Mouse (Mus musculus) spleen, adult 12 weeks (tissue): ENCODE results near the gene D930048N14Rik.
"Not testable (repeated sequence)": the region's sequence is repeated elsewhere in the genome, so short reads cannot be mapped to it uniquely, and the experiment has no call there.

ENCODE experiments used
- DNase-seq: peaks from one replicate; pipeline ENCODE4 v3.0.0; 2022; ENCODE audit warnings: low spot score

The D930048N14Rik gene

GRCm38 (mm10) chr11:51650691-51651515 lies at the start of gene D930048N14Rik, which contains the start of gene N4bp3:
TSS of gene D930048N14Rik (plus strand) at chr11:51650954.
TSS of gene N4bp3 (minus strand) at chr11:51650842.
- no peak for DNase-seq

DNA sequence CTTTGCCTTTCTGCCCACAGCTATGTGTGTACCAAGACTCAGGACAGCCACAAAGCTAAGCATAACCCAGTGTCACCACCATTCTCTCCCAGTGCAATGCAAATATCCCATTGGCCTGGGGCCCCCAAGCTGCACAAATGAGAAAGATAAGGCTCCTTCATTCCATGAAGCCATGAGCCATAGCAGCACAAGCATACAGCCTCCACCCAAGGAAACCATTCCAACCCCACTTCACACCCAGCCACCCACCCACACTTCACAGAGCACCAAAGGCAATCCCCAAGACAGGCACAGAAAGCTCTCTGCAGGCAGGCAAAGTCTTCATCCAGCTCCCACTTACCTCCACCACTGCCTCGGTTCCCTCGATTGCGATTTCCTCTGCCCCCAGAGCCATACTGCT lies 48.5 kb upstream of the D930048N14Rik start:
- no peak for DNase-seq

GRCm38 (mm10) chr11:51605602-51606446 lies 44.9 kb upstream of the D930048N14Rik start:
- DNase-seq = peak; percentile 81

DNA sequence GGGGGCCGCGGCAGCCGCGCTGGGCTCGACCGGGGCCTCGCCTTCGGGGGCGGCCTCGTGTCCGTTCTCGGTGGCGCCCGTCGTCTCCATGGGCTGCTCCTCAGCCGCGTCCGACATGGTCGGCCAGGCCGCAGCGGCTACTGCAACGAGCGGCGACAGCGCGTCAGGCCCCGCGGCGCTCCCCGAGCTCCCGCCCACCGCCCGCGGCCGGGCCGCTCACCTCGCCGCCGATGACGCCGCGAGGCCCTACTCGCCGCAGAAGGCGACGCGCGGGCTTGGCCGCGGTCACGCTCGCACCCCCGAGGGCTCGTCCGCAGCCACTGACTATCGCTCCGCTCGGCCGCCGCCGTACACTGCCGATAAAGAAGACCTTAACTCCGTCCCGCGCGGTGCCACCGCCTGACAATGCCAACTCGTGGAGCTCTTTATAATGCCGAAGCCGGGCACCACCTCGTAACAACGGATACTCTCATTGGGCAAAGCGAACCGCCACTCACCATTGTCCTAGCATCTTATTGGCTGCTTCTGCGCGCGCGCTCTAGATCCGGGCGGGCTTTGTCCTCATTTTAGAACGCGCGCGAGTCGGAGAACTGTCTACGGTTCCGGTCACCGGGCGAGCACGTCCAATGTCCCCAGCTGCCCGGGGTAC lies 44.2 kb upstream of the D930048N14Rik start, which contains the start of gene Hnrnpab:
Hnrnpab (minus strand) TSS at position 401 of the 649 bp plus-strand sequence.
- DNase-seq = peak; percentile 93

DNA sequence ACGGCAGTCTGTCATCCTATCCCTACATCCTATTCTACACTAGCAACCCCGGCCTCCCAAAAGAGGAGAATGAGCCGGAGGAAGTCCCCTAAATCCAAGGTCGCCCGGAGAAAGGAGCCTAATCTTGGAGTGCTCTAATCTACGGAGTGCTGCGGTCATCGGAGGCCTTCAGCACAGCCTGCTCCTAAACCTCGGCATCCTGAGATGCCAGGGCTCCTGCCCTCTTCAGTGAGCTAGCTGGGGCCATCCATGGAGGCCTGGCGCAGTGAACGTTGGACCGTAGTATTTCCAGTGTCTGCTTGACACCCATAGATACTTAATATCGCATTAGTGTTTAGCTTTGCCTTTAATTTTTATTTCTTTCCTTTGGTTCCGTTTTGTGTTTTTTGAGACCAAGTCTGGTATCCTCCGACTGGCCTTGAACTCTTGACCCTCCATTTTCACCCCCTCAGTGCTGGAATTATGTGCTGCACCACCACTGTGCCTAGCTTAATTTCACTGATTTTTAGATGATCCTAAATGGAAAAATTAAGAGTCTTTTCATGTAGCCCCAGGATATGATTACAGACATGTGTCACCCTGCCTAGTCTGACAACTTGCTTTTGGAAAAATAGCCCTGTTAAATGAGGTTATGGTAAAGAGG lies 43.5 kb upstream of the D930048N14Rik start:
- DNase-seq = no peak

GRCm38 (mm10) chr11:51609266-51609909 lies 41.4 kb upstream of the D930048N14Rik start:
- DNase-seq = no peak

DNA sequence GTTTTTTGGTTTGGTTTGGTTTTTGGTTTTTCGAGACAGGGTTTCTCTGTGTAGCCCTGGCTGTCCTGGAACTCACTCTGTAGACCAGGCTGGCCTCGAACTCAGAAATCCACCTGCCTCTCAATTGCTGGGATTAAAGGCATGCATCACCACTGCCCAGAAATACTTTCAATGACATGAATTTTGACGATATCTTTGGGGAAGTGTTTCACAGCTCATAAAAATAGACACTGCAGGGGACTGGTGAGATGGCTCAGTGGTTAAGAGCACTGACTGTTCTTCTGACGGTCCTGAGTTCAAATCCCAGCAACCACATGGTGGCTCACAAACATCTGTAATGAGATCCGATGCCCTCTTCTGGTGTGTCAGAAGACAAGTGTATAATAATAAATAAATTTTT lies 40.8 kb upstream of the D930048N14Rik start:
- not testable (repeated sequence) for DNase-seq

GRCm38 (mm10) chr11:51614256-51614655 lies 36.5 kb upstream of the D930048N14Rik start:
- no peak for DNase-seq

- DNase-seq = no peak
Measured at GRCm38 (mm10) chr11:51615129-51615528, 35.6 kb upstream of the D930048N14Rik start.

DNA sequence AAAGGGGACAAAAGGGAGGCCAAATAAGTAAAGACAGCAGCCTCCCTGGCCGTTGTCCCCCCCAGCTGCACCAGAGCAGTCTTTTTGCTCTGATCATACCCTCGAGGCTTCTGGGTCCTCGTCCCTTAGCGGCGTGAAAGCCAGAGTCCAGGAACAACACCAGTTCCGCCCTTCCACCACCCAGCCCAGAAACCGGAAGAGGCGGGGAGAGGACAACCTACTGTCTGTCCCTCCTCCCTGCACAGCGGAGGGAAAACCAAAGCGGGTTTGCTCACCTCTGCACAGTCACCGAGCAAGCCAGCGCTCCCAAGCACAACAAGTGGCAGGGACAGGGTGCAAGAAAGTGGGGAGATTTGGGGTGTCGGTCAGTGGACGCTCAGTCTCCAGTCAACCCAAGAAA lies 35.2 kb upstream of the D930048N14Rik start:
- DNase-seq = peak; percentile 69

DNA sequence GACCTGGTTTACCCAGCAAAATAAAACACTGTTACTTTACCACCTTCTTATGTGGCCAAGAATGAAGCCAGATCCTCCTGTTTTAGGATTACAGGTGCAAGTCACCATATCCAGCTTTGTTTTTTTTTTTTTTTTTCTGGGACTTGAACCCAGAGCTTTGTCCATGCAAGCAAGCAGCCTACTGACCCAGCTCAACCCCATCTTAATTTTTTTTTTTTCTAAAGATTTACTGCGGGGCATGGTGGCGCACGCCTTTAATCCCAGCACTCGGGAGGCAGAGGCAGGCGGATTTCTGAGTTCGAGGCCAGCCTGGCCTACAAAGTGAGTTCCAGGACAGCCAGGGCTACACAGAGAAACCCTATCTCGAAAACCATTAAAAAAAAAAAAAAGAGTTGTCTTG lies 34.6 kb upstream of the D930048N14Rik start:
- DNase-seq = not testable (repeated sequence)

DNA sequence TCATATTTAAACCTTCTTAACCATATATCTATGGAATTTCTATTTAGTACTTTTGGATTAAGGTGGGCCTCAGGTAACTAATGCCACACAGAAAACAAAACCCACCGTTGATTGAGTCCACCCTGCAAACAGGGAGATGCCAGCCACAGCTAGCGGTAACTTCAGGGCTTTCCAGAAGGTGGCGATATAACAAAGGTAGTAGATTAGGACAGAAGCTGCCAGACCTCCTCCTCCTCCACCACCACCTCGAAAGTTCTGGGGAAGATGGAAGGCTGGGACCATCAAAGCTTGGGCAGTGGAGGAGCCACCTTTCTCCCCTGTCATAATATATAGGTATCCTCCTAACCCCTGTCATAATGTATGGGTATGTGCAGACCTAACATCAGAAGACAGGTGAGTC lies 33.1 kb upstream of the D930048N14Rik start:
- peak; percentile 59 for DNase-seq

- DNase-seq = no peak
Measured at GRCm38 (mm10) chr11:51618894-51619408, 31.8 kb upstream of the D930048N14Rik start.

DNA sequence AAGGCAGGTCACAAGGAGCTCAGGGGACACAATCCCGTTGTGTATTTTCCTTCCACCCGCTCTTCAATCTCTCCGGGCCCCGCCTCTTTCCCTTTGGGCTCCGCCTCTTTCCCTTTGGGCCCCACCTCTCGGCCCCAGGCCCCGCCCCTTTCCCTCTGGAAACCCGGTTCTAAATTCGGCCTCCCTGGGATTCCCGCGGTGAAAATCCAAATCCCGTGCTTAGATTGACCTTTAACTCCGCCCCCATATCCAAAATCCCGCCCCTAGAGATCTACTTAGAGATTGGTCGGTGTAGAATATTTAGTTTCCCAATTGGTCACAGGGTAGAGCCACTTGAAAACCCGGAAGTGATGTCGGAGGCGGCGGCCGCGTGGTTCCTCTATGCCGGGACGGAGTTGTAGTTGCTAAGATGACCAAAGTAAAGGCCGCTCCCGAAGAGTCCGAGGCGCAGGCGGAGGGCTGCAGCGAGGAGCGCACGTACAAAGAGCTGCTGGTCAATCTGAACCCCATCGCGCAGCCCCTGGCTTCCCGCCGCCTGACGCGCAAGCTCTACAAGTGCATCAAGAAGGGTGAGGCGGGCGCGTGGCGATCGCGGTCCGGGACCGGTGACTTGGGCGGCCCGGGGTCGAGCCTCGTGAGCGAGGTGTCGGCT lies 31.2 kb upstream of the D930048N14Rik start, which contains the start of gene Nhp2:
Nhp2 (plus strand) TSS at position 327 of the 652 bp plus-strand sequence.
- DNase-seq = peak; percentile 84

- DNase-seq = no peak
Measured at GRCm38 (mm10) chr11:51620084-51620483, 30.7 kb upstream of the D930048N14Rik start.

- no peak for DNase-seq
Measured at GRCm38 (mm10) chr11:51621776-51622175, 29.0 kb upstream of the D930048N14Rik start.

GRCm38 (mm10) chr11:51622971-51623491 lies 27.7 kb upstream of the D930048N14Rik start:
- no peak for DNase-seq

DNA sequence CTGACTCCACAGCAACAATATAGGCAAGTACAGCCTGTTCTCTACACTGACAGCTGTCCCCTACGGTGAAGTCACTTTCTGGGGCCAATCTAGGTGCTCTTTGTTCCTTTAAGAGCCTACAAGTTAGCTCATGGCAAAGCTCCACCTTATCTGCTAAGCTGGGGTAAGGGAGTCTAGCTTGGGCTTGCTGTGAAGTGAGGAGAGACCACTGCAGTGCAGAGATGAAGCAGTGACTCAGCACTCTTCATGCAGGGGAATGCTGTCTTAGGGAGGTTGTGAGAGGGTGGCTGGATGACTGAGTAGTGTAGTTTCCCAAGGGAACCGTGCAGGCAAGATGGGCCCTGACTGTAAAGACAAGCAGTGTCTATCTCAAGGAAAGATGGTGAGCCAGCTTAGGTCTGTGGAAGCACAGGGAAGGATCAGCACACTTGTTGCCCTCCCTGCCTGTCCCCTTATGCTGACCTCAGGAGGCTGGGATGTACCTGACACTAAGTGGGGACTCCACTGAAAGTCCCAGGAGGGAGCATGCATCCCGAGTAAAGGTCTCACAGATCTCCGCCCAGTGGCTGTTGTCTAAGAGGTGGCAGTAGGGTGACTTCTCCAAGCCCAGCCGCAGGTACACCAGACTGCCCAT lies 25.4 kb upstream of the D930048N14Rik start:
- no peak for DNase-seq

- DNase-seq = no peak
Measured at GRCm38 (mm10) chr11:51627425-51627824, 23.3 kb upstream of the D930048N14Rik start.

DNA sequence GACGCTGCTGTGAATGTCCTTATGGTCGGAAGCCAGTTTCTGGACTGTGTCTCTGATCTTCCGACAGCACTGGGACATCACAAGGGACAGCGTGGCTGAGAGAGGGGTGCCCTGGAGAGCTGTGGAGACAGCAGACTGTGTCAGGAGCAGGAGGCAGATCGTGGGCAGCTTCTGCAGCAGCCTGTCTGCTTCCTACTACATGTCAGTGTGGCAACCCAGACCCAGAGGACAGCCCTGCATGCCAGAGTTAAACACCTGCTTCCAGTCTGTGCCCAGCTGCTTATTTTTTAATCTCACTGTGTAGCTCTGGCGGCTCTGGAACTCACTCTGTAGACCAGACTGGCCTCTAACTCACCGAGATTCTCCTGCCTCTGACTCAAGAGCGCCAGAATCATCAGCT lies 22.8 kb upstream of the D930048N14Rik start:
- DNase-seq = no peak
